In the genomic region with DNA sequence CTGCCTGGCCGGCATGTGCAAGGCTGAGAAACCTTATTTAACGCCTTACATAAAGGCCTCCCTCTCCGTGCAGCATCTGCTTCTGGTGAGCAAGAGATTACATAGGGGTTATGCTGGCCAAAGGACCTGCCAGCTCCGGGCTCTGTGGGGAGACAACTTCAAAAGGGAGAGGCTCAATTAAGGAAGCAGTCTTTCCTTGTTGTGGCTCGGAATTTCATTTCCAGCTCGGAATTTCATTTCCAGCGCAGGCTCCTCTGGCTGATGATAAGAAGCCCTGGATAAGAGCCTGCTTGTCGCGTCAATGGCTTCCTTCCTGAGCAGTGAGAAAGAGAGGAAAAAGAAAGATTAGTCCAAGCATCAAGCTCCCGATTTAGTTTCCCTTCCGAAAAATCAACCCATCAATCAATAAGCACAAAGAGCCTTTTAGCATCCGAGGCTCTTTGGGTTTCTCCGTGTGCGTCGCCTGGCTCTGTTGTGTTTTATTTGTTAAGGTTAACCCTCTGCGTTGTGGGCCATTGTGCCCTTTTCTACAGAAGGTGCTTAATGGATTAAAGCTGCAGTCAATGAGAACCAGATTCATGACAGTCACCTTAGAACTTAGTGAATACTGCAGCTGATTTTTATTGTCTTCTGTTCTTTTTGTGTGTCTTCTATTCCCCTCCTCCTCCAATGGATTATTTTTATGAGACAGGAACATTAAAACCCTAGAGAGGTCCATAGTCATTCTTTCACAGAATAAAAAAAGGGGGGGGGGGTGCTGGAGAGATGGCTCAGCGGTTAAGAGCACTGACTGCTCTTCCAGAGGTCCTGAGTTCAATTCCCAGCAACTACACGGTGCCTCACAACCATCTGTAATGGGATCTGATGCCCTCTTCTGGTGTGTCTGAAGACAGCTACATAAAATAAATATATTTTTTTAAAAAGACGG, we compare ENCODE assay signal across 9 mouse cellular contexts.
DNase-seq lines count a peak whose midpoint lies in the region; ATAC-seq and TF ChIP-seq lines count a peak whose summit lies in the region.
"Had no signal": no experiment of that assay in that cellular context is flagged by ENCODE, and none has a peak within 500 bp of the region (broad histone marks: within the 10 kb centered on the region; RNA-seq: fewer than 3 reads in every experiment).

No protein-coding gene starts in this region.

- no peak overlapping the region for H3K9ac ChIP-seq in intestine, embryonic 15.5 days
- H3K9ac ChIP-seq in lung, embryonic 14.5 days, result peak overlapping the region; percentile 25; the same call in 1 of the 2 replicates
- H3K9ac ChIP-seq: liver, embryonic 13.5 days had no signal

- no peak for TF ChIP-seq CTCF in lung, embryonic 14.5 days (IDR thresholded peaks at IDR 0.05; ENCODE audit: low read depth)

- H3K36me3 ChIP-seq in intestine, embryonic 15.5 days, result no peaks in the 10 kb centered on the region
- no peaks in the 10 kb centered on the region for H3K36me3 ChIP-seq in lung, embryonic 14.5 days (ENCODE audit: insufficient read depth)
- H3K36me3 ChIP-seq: liver, embryonic 13.5 days had no signal

- 29% methylated on average over 19 of the region's 19 CpGs for WGBS in intestine, embryonic 15.5 days
- WGBS in lung, embryonic 14.5 days, result 16% methylated on average over 19 of the region's 19 CpGs

- H3K27me3 ChIP-seq in intestine, embryonic 15.5 days (replicated peaks), result no peaks in the 10 kb centered on the region
- no peaks in the 10 kb centered on the region for H3K27me3 ChIP-seq in lung, embryonic 14.5 days (ENCODE audit: insufficient read depth, low read length)
- H3K27me3 ChIP-seq: liver, embryonic 13.5 days had no signal

- peak overlapping the region; percentile 44 for H3K4me2 ChIP-seq in intestine, embryonic 15.5 days (replicated peaks)
- peak overlapping the region; percentile 44 for H3K4me2 ChIP-seq in lung, embryonic 14.5 days
- H3K4me2 ChIP-seq: liver, embryonic 13.5 days had no signal

- peak; percentile 43; the same call in 1 of the 2 replicates for ATAC-seq in intestine, embryonic 15.5 days
- peak; percentile 75 for ATAC-seq in lung, embryonic 14.5 days (ENCODE audit: insufficient read depth)

- H3K9me3 ChIP-seq in intestine, embryonic 15.5 days, result no peaks in the 10 kb centered on the region
- no peaks in the 10 kb centered on the region for H3K9me3 ChIP-seq in lung, embryonic 14.5 days (ENCODE audit: low read depth, low read length)
- H3K9me3 ChIP-seq: liver, embryonic 13.5 days had no signal

- peak; percentile 11 to 34 for DNase-seq in adrenal gland, postnatal 36 days
- peak; percentile 8 to 9 for DNase-seq in cerebellum, postnatal 36 days
- peak; percentile 59 to 64 for DNase-seq in heart, adult 18-20 months
- peak; percentile 71 for DNase-seq in lung, embryonic 14.5 days
- DNase-seq in skeletal muscle tissue, adult 2 months (ENCODE audit: low read depth, low spot score), result peak; percentile 26
- DNase-seq in left cerebral cortex, adult 9 months (ENCODE audit: low spot score in 2 of 2), result no peak
- DNase-seq in B cell, adult 2 months, result no peak
- DNase-seq: liver, embryonic 13.5 days had no signal

- no peak overlapping the region for H3K4me3 ChIP-seq in intestine, embryonic 15.5 days (replicated peaks)
- H3K4me3 ChIP-seq in lung, embryonic 14.5 days (ENCODE audit: low read depth, low read length), result peak overlapping the region; percentile 10; the same call in 1 of the 2 replicates
- H3K4me3 ChIP-seq: liver, embryonic 13.5 days had no signal

- 0 out of 2 replicates have a peak, but pooled peaks cover 2% of the 10 kb centered on the region for H3K4me1 ChIP-seq in intestine, embryonic 15.5 days (replicated peaks)
- H3K4me1 ChIP-seq in lung, embryonic 14.5 days (ENCODE audit: insufficient read depth), result no peaks in the 10 kb centered on the region
- H3K4me1 ChIP-seq: liver, embryonic 13.5 days had no signal

- no peak overlapping the region for H3K27ac ChIP-seq in intestine, embryonic 15.5 days
- no peak overlapping the region for H3K27ac ChIP-seq in lung, embryonic 14.5 days (ENCODE audit: low read depth)
- H3K27ac ChIP-seq: liver, embryonic 13.5 days had no signal

Comparison
In these comparisons a context has a peak if more than half of its experiments do, and no peak if none do; other contexts are left out.
1. DNase-seq: peak in adrenal gland, postnatal 36 days (2 of 2), cerebellum, postnatal 36 days (2 of 2), heart, adult 18-20 months (2 of 2), lung, embryonic 14.5 days (single experiment) and skeletal muscle tissue, adult 2 months (single experiment); none in left cerebral cortex, adult 9 months (0 of 2) and B cell, adult 2 months (0 of 2).